In genomic region chr1:37341914-37342313, GRCm38 (mm10) we compare ENCODE assay signal across 9 mouse cellular contexts. TPM values are rescaled to one million over a fixed set of nuclear protein-coding genes. Genes with fewer than 3 reads are reported as not detected.
A peak's percentile ranks its signal among the peaks of the same experiment; 100 is the strongest.
DNase-seq lines count a peak whose midpoint lies in the region; ATAC-seq and TF ChIP-seq lines count a peak whose summit lies in the region.
"Had no signal": no experiment of that assay in that cellular context is flagged by ENCODE, and none has a peak within 500 bp of the region (broad histone marks: within the 10 kb centered on the region; RNA-seq: fewer than 3 reads in every experiment).

No protein-coding gene starts in this region.

- peak; percentile 45; the same call in 1 of the 2 replicates for ATAC-seq in heart, embryonic 13.5 days (ENCODE audit: extremely low read depth, insufficient number of reproducible peaks, low FRiP score, low TSS enrichment)
- no peak for ATAC-seq in hindbrain, embryonic 14.5 days (ENCODE audit: low FRiP score)

- TF ChIP-seq CTCF in layer of hippocampus, adult 2 months (conservative IDR thresholded peaks at IDR 0.05): peak; percentile 21; the same call in 1 of the 2 replicates

- peak; percentile 17 for DNase-seq in adrenal gland, adult 2 months
- no peak for DNase-seq in adrenal gland, postnatal 4 days (ENCODE audit: low spot score in 2 of 2)
- DNase-seq in layer of hippocampus, adult 2 months (ENCODE audit: low spot score in 2 of 2): no peak
- DNase-seq in layer of hippocampus, postnatal 25 days (ENCODE audit: extremely low spot score in 1 of 2, low spot score in 1 of 2): no peak
- DNase-seq in retina, embryonic 14.5 days (ENCODE audit: low spot score): peak; percentile 25
- no peak for DNase-seq in thymus, postnatal 4 days
- DNase-seq in hindbrain, embryonic 14.5 days (ENCODE audit: low spot score): no peak

- H3K4me1 ChIP-seq in heart, embryonic 13.5 days: peaks cover 45% of the 10 kb centered on the region
- H3K4me1 ChIP-seq in hindbrain, embryonic 14.5 days (replicated peaks; ENCODE audit: control insufficient read depth, insufficient read depth, low read length): no peaks in the 10 kb centered on the region

- no peaks in the 10 kb centered on the region for H3K36me3 ChIP-seq in heart, embryonic 13.5 days
- no peaks in the 10 kb centered on the region for H3K36me3 ChIP-seq in hindbrain, embryonic 14.5 days (replicated peaks; ENCODE audit: control insufficient read depth, insufficient read depth)
- H3K36me3 ChIP-seq: limb, embryonic 12.5 days had no signal

- H3K9ac ChIP-seq in heart, embryonic 13.5 days: no peak overlapping the region
- H3K9ac ChIP-seq in hindbrain, embryonic 14.5 days: no peak overlapping the region
- H3K9ac ChIP-seq: limb, embryonic 12.5 days had no signal

- H3K27ac ChIP-seq in layer of hippocampus, adult 2 months: no peak overlapping the region
- peak overlapping the region; percentile 48; the same call in 1 of the 2 replicates for H3K27ac ChIP-seq in heart, embryonic 13.5 days (replicated peaks)
- H3K27ac ChIP-seq in hindbrain, embryonic 14.5 days: no peak overlapping the region
- H3K27ac ChIP-seq: limb, embryonic 12.5 days had no signal

- no peaks in the 10 kb centered on the region for H3K9me3 ChIP-seq in heart, embryonic 13.5 days
- H3K9me3 ChIP-seq in hindbrain, embryonic 14.5 days (ENCODE audit: control insufficient read depth, low read length): no peaks in the 10 kb centered on the region
- H3K9me3 ChIP-seq: limb, embryonic 12.5 days had no signal

- H3K27me3 ChIP-seq in heart, embryonic 13.5 days (replicated peaks): no peaks in the 10 kb centered on the region
- no peaks in the 10 kb centered on the region for H3K27me3 ChIP-seq in hindbrain, embryonic 14.5 days (ENCODE audit: control insufficient read depth, insufficient read depth, low read length)
- H3K27me3 ChIP-seq: limb, embryonic 12.5 days had no signal

- H3K4me3 ChIP-seq in layer of hippocampus, adult 2 months: no peak overlapping the region
- H3K4me3 ChIP-seq in heart, embryonic 13.5 days: no peak overlapping the region
- no peak overlapping the region for H3K4me3 ChIP-seq in hindbrain, embryonic 14.5 days (replicated peaks; ENCODE audit: low read length)
- H3K4me3 ChIP-seq: limb, embryonic 12.5 days had no signal

- 37% methylated on average over 4 of the region's 4 CpGs for WGBS in heart, embryonic 13.5 days
- WGBS in hindbrain, embryonic 14.5 days: 82% methylated on average over 4 of the region's 4 CpGs

- H3K4me2 ChIP-seq in heart, embryonic 13.5 days: no peak overlapping the region
- no peak overlapping the region for H3K4me2 ChIP-seq in hindbrain, embryonic 14.5 days (replicated peaks)
- H3K4me2 ChIP-seq: limb, embryonic 12.5 days had no signal

RNA-seq across cellular contexts. Expression of gene Inpp4a, which starts 42.2 kb away (rescaled TPM):
- total RNA-seq in adrenal gland, adult 2 months (2021): 10 to 100 TPM; 19.1 to 23.6 TPM
- 13.3 and 14.0 TPM in 2 replicates for polyA plus RNA-seq in adrenal gland, adult 2 months (2012; rRNA removed)
- total RNA-seq in adrenal gland, postnatal 4 days (2021): 10 to 100 TPM; 25.1 to 29.7 TPM
- total RNA-seq in layer of hippocampus, adult 2 months (2021): 100 to 1,000 TPM; 168 TPM
- total RNA-seq in layer of hippocampus, postnatal 25 days (2021): 100 to 1,000 TPM; 149 to 156 TPM
- 14.7 and 14.8 TPM in 2 replicates for polyA plus RNA-seq in heart, embryonic 13.5 days (2015; fragmentation: Nextera tagmentation; extraction: Ambion mirVana)
- 63.7 and 64.3 TPM in 2 replicates for polyA plus RNA-seq in hindbrain, embryonic 14.5 days (2014; fragmentation: Nextera tagmentation; extraction: Ambion mirVana)

Comparison
In these comparisons a context has a peak if more than half of its experiments do, and no peak if none do; other contexts are left out.
1. DNase-seq: peak in adrenal gland, adult 2 months (single experiment) and retina, embryonic 14.5 days (single experiment); none in adrenal gland, postnatal 4 days (0 of 2), layer of hippocampus, adult 2 months (0 of 2), layer of hippocampus, postnatal 25 days (0 of 2), thymus, postnatal 4 days (single experiment) and hindbrain, embryonic 14.5 days (single experiment).
2. RNA of gene Inpp4a, which starts 42.2 kb away (total RNA-seq): 168 TPM in layer of hippocampus, adult 2 months and 149 to 156 TPM in layer of hippocampus, postnatal 25 days; 25.1 to 29.7 TPM in adrenal gland, postnatal 4 days and 19.1 to 23.6 TPM in adrenal gland, adult 2 months; every median in the first group is over 4 times any median in the second.